Mouse (Mus musculus) gastrocnemius, adult 18-20 months (tissue): ENCODE results near the gene Omt2b. TPM values are rescaled to one million over a fixed set of nuclear protein-coding genes. Genes with fewer than 3 reads are reported as not detected.
"Not testable (repeated sequence)": the region's sequence is repeated elsewhere in the genome, so short reads cannot be mapped to it uniquely, and the experiment has no call there.

ENCODE experiments used
- DNase-seq: peaks from one replicate; pipeline ENCODE4 v3.0.0; 2021; ENCODE audit warnings: low spot score
- long read RNA-seq, 2 experiments: library from polyadenylated mRNA; stranded (forward); transcript quantifications; one replicate each; pipeline ENCODE4 v2.0.0; 2021
- total RNA-seq, 2 experiments: library from RNA; stranded (reverse); gene quantifications; 2 replicates each; pipeline ENCODE4 v1.2.3; 2021

The Omt2b gene
- total RNA-seq, result not detected
- long read RNA-seq, experiment 1, result 0 reads
- long read RNA-seq, experiment 2, result 0 reads

DNA sequence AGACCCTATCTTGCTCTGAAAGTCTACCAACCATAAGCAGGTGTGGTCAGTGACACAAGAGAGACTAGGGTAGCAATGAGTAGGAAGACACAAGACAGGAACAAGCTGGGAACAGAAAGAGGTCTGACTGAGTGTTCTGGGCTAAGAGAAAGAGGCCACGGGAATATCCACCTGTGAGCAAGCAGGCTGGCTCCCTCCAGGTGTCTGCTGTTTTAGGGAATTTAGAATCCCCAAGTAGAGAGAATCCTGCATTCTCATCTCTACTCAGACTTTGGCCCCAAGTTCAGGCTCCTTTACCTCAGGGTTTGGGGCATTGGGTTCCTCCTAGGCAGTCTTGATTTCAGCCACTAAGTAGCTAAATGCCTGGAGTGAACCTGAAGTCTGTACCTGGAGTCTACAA lies at the start of gene Omt2b:
Omt2b (plus strand) TSS at position 301 of the 400 bp plus-strand sequence.
- not testable (repeated sequence) for DNase-seq

DNA sequence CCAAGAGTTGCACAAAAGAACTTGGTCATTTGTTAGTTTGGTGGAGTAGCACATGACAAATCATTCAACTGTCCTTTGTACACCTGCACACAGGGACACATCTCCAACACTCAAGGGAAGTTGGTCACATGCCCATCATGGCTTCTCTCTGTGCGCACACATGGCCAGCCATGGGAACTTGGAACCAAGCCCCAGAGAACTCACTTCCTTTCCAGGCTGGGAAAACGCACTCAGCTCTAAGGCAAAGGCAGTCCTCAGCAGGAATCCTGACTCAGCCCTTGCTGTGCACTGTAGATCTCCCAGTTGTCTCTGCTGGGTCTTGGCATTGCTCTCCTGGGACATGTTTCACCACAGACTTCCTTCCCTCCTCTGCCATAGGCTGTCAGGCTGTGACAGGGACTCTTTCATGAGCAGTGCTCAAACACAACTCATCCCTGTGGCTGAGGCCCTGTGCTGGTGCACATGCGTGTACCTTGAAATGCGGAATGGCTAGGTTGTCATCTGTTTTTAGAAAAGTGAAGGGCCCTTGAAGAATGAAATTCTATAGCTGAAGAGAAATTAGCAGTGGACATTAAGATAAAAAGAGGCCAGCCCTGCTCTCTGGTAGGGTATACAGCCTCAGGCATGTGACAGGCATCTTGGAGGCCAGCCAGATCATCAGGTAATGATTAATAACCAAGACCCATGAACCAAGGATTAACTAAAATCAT lies 45.2 kb upstream of the Omt2b start:
- DNase-seq, result not testable (repeated sequence)

DNA sequence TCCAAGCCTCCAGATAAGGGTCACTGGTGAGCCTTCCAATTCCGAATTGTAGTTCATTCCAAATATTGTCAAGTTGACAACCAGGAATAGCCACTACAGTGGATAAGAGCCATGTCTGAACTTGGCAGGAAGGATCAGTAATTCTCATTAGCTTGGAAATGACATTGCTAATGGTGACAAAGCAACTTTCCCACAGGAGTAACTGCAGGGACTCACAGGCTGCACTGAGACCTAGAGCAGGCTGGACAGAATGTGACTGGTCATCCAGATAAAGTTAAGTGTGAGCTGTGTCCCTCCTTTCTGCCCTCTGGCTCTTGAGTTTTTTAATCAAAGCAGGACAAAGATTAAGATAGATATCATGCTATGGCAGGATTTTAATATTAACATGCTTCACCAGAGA lies 38.3 kb upstream of the Omt2b start:
- not testable (repeated sequence) for DNase-seq

DNA sequence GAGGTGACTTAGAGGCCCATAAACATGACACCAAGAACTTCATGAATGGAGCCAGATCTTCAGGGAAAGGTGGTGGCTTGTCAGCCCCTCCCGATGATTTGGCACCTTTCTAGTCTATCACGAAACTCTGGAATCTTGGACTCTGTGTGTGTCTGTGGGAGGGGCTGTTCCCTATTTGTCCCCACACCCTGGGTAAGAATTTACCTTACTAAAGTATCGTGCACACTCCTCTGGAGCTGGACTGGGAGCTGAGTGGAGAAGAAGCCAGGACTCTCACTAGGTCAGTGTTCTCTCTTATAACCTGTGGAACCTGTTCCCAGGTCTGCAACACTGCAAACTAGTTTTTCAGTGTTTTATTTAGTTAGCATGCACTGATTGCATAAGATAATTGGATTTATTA lies 37.7 kb upstream of the Omt2b start, which contains the start of gene Gm10639:
Gm10639 (plus strand) TSS at position 201 of the 400 bp plus-strand sequence.
- not testable (repeated sequence) for DNase-seq

DNA sequence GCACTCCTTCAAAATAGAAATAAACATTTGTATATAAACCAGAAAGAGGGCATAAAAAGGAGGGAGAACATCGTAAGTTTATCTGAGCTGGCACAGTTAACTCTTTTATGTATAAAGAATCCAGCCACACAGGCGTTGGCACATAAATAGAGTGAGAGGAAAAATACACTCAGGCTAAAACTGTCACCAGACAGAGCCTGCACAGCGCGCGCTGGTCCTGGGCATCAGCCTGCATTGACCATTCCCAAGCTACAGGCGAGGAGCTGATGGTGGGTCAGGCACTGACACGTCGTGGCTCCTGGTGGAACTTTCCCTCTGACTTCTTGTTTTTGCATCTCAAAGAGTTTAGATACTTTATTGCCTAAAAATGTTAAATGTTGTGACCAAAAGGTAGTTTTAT lies 34.9 kb upstream of the Omt2b start:
- not testable (repeated sequence) for DNase-seq

DNA sequence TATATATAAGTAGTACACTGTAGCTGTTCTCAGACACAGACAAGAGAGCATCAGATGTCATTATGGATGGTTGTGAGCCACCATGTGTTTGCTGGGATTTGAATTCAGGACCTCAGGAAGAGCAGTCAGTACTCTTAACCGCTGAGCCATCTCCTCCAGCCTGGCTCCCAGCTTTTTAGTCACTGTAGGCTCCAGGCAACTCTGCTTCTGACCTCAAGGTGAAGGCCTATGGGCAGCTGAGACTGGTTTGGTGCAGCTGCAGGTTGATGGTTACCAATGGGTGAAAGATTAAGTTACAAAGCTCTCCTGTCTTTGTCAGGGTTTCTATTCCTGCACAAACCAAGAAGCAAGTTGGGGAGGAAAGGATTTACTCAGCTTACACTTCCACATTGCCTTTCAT lies 33.7 kb upstream of the Omt2b start:
- DNase-seq, result not testable (repeated sequence)

DNA sequence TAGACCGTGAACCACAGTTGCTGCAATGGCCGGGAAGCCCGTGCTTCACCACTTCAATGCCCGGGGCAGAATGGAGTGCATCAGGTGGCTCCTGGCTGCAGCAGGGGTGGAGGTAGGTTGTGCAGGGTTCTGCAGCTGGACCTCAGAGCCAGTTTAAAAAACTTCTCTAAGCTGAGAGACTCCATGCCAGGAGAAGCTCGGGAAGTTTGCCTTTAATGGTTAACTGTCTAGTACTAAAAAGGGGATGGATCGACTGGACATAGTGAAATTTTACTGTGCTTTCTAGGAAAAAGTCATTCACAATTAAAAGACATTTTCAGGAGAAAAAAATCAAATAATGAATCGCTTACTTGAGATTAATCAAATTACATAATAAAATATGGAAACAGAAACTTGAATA lies 32.6 kb upstream of the Omt2b start:
- not testable (repeated sequence) for DNase-seq

DNA sequence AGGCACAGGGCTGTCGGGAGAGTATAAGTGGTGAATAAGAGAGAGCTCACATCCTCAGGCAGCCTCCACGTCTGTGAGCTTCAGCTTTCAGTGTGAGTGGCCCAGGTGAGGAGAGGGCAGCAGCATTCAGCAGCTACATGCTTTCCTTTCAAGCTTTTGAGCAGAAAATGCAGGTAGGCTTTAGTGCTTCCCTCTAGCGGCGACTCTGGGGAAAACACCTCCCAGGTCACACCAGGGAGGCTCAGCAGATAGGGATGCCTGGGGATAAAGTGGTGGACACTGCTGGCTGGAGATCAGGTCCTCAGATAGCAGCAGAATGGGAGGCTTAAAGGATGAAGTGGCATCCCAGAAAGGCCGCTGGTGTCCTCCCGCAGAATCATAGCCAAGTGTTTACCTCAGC lies 31.3 kb upstream of the Omt2b start:
- DNase-seq, result peak; percentile 4

DNA sequence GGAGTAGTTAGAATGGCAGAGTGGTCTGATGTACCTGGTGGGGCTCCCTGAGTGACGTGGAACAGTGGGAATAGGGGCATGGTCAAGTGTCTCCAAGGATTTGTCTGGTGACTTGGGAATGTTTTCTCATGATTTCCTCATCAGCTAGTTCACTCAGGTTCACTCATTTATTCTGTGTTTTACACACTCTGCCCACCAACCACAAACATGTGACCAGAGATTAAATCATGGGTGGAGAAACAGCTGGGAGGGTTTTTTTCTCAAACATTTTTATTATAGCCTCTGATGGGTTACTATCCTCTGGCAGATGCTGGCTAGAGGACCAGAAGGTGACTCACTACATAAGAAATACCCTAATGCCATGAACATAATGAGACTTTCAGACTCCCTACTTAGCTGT lies 29.2 kb upstream of the Omt2b start:
- no peak for DNase-seq

DNA sequence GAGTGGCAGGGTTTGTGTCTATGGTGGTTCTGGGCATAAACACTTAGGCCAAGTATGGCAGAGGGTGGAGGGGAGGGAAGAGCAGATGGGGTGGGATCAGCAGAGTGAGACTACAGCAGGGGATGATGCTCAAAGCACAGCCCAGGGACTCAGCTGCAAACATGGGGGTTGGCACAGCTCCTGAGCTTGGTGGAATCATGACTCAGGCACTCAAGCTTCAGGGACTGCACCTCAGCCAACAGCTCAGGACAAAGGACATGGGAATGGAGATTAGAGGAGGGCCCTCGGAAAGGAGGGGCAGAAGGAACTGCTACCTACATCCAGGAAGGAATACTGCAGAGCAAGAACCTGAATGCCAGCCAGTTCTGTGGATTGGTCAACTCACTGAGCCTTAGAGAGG lies 28.2 kb upstream of the Omt2b start:
- not testable (repeated sequence) for DNase-seq

DNA sequence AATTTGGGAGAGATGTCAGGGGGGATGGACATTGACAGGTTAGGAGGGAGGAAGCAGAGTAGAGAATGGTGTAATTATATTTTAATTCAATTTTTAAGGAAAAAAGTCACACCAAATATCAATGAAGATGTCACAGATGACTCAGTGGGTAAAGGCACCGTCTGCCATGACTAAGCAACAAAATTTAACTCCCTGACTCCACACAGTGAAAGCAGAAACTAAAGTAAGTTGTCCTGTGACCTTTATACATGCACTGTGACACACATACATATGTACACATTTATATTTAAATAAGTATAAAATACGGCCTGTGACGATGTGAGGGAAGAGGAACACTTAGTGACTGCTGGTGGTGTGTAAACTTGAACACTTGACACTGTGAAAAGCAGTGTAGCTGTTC lies 19.3 kb upstream of the Omt2b start:
- DNase-seq, result not testable (repeated sequence)

DNA sequence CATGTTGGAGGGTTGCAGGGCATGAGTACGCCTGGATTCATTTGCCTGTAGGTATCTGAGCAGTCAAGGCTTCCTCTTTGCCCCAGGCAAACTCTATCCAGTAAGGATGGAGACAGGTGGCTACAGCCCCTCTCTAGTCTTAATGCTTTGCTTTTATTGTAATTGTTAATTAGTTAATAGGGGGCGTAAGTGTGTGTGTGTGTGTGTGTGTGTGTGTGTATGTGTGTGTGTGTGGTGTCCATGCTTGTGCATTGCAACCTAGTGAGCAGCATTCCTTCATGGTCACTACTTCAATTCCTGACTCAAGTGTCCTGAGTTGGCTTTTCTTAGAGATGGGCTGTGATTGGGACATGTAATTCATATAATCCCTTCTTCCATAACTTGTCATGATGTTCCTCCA lies 12.7 kb upstream of the Omt2b start, which contains the start of gene Omt2a:
Omt2a (minus strand) TSS at position 101 of the 400 bp plus-strand sequence.
- DNase-seq, result no peak

DNA sequence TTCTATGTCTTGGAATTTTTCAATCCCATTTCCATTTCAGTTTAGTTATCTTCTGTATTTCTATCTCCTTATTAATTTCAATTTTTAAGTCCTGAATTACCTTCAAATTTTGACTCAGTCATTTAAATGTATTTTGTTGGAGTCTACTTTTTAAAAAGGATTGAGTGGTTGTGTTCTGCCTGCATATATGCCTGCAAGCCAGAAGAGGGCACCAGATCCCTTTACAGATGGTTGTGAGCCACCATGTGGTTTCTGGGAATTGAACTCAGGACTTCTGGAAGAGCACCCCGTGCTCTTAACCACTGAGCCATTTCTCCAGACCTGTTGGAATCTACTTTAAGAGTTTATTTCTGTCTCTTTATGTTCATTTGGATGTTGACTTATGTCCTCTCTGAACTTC lies 7.9 kb upstream of the Omt2b start:
- DNase-seq, result no peak

DNA sequence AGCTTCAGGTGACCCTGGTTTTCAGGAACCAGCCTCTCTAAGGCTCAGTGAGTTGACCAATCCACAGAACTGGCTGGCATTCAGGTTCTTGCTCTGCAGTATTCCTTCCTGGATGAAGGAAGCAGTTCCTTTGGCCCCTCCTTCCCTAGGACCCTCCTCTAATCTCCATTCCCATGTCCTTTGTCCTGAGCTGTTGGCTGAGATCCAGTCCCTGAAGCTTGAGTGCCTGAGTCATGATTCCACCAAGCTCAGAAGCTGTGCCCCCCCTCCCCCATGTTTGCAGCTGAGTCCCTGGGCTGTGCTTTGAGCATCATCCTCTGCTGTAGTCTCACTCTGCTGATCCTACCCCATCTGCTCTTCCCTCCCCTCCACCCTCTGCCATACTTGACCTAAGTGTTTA lies 9.7 kb downstream of the Omt2b start:
- not testable (repeated sequence) for DNase-seq

DNA sequence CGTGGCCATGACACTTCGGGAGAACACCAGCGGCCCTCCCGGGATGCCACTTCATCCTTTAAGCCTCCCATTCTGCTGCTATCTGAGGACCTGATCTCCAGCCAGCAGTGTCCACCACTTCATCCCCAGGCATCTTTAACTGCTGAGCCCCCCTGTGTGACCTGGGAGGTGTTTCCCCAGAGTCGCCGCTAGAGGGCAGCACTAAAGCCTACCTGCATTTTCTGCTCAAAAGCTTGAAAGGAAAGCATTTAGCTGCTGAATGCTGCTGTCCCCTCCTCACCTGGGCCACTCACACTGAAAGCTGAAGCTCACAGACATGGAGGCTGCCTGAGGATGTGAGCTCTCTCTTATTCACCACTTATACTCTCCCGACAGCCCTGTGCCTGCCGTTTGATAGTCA lies 12.9 kb downstream of the Omt2b start:
- peak; percentile 6 for DNase-seq

DNA sequence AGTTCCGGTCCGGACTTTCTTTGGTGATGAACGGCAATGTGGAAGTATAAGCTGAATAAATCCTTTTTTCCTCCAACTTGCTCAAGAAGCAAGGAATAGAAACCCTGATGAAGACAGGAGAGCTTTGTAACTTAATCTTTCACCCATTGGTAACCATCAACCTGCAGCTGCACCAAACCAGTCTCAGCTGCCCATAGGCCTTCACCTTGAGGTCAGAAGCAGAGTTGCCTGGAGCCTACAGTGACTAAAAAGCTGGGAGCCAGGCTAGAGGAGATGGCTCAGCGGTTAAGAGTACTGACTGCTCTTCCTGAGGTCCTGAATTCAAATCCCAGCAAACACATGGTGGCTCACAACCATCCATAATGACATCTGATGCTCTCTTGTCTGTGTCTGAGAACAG lies 15.1 kb downstream of the Omt2b start:
- not testable (repeated sequence) for DNase-seq

DNA sequence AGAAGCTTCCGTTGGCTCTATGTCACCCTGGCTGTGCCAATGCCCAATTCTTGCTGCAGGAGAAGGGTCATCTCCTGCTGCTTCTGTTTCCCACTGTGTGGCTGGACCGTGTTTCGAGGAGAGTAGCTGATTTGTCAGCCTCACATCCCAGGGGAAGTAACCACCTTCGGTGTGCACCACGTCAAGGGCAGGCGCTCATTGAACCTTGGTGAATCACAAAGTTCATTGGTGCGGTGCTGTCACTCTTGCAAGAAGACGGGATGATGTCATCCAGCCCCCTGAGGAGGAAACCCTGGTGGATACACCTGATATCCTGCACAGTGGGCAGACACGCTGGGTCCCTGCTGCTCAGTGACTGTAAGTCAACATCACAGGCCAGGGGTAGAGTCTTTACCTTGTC lies 15.7 kb downstream of the Omt2b start:
- not testable (repeated sequence) for DNase-seq

DNA sequence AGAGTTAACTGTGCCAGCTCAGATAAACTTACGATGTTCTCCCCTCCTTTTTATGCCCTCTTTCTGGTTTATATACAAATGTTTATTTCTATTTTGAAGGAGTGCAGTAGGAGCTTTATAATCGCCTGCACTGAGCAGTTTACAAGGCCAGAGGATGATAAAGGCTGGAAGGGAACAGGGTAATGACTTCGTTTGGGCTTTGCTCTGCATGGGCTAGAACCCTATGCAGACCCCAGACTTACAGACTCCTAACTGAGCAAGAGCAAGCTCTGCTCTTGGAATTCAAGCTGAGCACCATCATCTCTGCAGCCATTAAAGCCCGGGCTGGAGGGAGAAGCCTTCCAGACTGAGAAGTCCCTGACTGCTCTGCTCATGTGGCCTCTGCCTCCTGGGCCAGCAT lies 17.8 kb downstream of the Omt2b start:
- not testable (repeated sequence) for DNase-seq

DNA sequence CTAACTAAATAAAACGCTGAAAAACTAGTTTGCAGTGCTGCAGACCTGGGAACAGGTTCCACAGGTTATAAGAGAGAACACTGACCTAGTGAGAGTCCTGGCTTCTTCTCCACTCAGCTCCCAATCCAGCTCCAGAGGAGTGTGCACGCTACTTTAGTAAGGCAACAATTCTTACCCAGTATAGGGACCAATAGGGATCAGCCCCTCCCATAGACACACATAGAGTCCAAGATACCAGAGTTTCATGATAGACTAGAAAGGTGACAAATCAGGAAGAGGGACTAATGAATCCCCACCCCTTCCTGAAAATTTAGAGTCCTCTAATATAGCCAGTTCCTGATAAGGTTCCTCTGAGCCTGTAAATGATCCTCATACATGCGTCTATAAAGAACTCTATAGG lies 19.6 kb downstream of the Omt2b start:
- no peak for DNase-seq

DNA sequence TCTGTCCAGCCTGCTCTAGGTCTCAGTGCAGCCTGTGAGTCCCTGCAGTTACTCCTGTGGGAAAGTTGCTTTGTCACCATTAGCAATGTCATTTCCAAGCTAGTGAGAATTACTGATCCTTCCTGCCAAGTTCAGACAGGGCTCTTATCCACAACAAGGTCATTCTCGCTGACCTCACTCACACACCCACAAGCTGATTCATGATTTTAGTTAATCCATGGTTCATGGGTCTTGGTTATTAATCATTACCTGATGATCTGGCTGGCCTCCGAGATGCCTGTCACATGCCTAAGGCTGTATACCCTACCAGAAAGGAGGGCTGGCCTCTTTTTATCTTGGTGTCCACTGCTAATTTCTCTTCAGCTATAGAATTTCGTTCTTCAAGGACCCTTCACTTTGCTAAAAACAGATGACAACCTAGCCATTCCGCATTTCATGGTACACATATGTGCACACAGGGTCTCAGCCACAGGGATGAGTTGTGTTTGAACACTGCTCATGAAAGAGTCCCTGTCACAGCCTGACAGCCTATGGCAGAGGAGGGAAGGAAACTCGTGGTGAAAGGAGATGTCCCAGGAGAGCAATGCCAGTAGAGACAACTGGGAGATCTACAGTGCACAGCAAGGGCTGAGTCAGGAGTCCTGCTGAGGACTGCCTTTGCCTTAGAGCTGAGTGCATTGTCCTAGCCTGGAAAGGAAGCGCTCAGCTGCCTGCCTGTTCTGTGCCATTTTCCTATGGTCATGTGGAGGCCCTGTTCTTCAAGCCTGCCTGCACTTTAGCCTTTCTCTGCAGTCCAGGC lies 21.0 kb downstream of the Omt2b start:
- DNase-seq, result not testable (repeated sequence)

DNA sequence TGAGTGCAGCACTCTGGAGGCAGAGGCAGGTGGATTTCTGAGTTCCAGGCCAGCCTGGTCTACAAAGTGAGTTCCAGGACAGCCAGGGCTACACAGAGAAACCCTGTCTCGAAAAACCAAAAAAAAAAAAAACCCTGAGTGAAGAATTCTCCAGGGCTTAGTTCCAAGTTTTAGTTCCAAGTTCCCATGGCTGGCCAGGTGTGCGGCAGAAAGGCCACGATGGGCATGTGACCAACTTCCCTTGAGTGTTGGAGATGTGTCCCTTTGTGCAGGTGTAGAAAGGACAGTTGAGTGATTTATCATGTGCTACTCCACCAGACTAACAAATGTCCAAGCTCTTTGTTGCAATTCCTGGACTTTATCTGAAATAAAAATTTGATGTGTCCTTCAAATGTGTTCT lies 21.8 kb downstream of the Omt2b start:
- DNase-seq, result not testable (repeated sequence)

DNA sequence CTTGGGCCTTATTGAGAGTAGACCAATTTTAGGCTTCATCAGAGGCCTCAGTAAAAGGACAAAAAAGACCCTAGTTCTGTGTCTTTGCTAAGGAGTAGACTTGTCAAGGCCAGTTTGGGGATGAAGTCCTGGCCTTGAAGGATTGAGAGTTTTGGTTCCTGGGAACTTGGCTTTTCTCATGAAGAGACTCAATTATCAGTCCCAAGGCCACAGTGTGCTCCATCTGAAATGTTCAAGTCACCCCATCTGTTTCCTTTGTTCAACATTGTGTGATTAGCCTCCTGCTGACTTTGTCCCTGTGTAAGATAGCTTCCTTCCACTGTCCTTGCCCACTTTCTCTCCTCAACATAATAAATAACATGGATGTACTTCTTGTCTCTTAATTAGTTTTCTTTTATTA lies 22.6 kb downstream of the Omt2b start:
- not testable (repeated sequence) for DNase-seq
